Mouse (Mus musculus): ENCODE data around the gene Rpl39l.
"Not testable (repeated sequence)": the region's sequence is repeated elsewhere in the genome, so short reads cannot be mapped to it uniquely, and the experiment has no call there.

Gene Rpl39l

DNA sequence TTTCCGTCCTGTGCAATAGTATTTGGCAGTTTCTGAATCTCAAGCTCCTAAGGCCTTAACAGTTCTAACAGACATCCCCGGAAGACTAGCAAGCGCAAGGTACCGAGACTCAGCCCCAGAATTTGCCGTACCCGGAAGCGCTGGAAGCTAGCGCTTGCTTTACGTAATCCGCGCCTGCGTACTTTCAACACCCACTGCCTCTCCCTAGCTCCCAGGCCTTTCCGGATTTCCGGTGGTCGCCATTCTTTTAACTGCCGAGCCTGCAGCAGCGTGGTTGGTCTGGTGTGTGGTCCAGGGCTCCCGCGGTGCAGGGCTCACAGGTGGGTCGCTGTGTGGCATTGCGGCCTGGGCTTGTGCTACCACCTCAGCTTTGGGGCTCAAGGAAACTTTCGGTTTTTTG, at the start of gene Rpl39l:
Gene Rpl39l, plus strand, starts transcription at position 222 of the 400 bp plus-strand sequence.
- no peak for DNase-seq

DNA sequence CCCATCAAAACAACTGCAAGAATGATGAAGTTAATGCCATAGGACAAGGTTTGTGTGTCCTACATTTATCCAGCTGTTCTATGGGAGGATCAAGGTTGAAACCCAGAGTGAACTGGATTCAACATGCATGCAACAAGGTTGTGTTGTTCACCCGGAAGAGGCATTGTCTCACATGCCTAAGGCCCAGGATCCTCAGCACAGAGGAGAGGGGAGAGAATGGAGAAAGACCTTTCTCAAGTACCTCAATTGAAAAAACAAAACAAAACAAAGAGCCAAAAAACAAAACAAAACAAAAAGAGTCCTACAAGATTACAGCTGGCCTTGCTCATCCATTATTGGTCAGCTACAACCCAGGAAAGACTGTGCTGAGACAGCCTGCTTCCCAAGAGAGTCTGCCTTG, 42.4 kb upstream of the Rpl39l start:
- no peak for DNase-seq

DNA sequence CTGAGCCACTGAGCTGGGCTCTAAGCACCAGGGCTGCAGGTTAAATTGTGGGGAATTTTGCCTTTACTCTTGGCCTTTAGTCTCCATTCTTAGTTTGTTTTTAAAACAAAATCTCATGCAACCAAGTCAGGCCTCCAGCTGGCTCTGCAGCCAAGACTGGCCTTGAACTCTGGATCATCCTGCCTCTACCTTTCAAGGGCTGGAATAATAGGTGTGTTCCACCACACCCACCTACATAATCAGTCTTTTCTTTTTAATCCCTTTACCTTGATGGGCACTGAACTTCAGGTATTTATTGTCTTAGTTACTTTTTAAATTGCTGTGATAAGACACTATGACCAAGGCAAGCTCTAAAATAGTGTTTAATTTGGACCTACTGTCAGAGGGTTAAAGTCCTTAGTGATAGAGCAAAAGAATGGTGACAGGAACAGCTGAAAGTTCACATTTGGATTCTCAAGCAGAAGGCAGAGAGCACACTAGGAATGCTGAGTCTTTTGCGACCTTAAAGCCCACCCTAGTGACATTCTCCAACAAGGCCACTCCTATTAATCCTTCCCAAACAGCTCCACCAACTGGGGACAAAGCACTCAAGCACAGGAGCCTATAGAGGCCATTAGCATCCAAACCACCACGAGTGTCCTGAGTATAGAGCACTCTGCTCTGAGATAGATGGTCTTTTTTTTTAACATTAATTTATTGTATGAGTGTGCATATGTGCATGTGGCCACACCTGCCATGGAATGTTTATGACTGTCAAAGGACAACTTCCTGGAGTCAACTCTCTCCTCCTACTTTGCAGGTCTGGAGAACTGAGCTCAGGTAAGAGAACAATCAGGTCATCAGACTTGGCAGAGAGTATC, 40.7 kb upstream of the Rpl39l start:
- no peak for DNase-seq

DNA sequence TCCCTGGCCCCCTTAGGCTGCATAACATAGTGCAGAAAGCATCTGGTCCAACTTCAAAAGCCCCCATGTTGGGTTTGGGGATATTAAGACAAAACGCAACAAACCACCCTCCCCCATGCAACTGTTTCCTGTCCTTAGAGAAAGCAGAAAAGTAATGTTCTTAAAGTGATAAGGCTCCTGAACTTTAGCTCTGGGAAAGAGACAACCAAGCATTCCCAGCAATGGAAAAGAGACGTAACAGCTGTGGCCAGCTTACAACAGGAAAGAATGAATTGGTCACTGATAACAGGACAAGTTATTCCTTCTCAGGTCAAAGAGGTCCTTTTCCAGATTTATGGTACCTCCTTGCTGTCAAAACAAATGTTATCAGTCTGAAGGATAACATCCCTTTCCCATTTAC, 26.9 kb upstream of the Rpl39l start:
- DNase-seq: no peak

DNA sequence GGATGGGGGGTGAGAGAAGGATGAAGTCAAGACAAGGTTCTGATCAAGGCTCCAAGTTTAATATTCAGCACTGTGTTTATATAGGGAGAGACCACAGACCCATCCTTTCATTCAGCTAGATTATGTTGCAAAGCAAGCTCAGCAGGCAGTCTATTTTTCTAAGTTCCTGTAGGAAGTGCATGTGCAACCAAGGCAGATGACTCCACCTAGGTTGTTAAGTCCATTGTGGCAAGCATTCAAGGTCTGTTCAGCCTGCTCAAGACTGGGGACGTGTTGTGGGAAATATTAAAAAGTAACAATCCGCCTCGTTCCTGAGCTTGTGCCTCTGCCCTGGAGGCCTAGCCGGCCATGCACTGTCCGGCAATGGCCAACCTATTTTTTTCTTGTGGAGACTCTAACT, 22.6 kb upstream of the Rpl39l start:
- no peak for DNase-seq

DNA sequence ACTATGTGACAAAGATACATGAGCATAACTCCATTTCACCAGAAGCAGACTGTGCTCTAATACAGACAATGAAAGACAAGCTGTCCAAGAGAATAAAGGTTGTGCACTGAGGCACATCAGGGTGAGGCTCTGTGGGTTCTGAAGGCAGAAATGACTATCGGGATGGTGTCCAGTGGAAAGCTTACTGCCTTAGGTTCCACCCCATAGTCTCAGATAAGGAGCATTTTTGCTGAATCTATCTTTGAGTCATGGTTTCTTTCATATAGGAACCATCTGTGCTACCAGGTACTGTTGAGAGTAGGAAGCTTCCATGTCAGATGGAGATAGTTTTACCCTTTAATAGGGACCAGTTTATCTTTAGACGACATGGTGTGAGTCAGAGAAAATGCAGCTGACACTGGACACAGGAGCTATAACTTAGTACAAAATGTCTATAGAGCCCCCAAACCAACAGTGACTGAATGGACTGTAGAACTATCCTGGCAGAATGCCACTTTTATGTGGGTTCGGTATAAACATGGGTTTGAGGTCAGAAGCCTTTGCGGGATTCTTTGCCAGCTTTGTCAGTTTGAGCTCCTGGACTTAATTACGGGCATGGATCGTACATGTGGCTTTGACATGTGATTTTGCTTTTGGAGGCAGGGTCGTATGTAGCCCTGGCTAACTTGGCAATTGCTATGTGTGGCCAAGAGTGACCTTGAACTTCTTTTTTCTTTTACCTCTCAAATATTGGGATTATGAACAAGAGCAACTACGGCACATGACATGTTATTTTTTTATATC, 712 bp upstream of the Rpl39l start:
- no peak for DNase-seq

DNA sequence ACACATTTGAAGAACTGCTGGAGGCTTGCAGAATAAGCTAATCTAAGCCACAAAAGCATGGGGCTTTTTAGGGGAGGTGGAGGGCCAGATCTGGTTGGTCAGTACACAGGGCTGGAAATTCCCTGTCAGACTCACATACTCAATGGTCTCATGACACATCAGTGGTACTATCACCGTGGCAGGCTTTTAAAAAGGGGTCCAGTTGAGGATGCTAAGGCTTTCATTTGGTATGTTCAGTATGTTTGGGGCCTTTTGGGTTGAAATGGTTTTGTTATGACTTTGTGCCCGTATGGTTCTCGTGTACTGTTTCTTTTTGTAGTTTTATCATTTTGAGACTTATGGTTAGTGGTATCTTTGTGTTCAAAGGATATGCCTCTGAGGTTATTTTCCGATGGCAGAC, 1.2 kb downstream of the Rpl39l start:
- DNase-seq: no peak

DNA sequence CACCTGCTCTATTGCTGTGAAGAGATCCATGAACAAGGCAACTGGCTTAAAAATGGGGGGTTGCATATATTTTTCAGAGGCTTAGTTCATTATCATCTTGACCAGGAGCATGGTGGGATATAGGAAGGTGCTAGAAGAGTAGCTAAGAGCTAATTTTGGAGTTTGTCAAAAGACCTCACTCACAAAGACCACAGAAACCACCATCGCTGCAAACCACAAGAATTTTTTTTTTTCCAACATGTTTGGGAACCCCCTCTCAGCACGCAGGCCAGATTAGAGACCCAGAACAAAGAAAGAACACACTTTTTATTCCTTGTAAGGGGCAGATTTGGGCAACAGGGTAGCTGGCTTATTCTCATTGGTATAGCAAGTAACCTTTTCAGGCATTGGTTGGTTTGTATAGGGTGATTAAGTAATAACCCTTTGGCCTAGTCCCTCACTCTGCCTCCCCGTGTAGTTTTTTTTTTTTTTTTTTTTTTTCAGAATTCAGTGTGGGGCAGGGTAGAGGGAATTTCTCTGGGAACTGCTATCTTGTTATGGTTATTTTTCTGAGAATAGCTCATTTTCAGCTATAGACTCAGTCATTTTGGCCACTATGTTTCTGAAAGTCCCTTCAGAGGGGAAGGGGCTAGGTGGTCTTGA, 2.3 kb downstream of the Rpl39l start:
- DNase-seq: no peak

DNA sequence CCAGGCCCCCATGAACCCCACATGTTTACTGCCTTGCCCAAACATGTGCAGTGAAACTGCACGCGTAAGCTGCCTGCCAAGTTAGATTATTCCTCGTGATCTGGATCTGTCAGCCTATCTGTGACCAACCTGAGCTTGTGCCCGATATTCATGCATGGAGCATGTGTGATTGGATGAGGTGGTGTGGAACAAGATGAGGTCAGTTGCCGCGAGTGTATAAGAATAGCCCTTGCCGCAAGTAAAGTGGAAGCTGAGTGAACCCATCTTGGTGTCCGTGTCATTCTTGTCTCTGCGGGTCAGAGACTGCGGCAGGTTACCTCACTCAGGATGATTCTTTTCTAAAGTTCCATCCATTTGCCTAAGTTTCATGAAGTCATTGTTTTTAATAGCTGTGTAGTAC, 17.4 kb downstream of the Rpl39l start:
- not testable (repeated sequence) for DNase-seq

DNA sequence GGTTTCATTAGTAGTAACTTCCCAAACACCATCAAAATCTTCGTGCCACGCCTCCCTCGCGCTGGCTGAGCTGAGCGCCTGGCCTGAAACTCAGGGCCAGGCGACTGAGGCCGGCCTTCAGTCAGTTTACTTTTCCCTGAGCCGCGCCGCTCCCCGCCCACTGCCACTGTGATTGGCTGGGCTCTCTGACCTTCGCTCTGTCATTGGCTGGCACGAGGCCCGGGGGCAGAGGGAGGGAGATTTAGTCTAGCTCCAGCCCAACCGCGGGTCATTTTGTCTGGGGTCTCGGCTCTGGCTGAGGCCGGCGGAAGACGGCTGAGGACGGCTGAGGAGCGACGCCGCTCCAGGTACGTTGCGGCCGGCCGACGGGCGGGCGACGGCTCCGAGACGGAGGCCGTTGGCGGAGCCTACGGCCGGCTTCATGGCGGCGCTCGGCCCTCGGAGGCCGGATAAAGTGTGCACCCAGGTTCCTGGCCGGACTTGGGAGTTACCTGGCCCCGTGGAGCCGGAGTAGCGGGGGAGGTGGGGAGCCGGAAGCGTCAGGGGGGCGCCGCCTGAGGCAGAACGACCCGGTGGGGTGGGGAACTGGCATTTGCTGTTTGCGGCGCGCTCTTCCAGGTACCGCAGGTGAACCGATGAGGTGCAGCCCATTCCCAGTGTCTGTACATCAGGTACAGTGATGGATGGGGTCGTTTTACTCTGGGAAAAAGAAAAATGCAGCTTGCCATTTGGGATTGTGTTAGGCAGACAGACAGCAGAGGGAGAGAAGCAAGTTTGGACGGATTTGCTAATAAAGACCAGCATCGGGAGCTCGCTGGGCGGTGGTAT, 22.9 kb downstream of the Rpl39l start, which contains the start of gene Atf7ip2:
Gene Atf7ip2, plus strand, starts transcription at position 34 of the 828 bp plus-strand sequence.
- peak; percentile 48 for DNase-seq

DNA sequence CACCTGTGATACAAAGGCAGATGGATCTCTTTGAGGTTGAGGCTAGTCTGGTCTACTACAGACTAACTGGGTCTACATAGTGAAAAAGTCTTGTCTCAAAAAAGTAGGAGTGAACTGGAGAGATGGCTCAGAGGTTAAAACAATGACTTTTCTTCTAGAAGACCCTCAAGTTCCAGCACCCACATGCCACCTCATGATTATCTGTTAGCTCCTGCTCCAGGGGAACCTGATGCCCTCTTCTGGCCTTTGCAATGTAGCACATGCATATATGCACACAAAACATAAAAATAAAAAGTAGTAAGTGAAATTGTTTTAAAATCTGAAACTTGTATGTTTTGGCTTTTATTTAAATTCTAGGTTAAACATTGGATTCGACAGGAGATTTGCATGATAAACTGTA, 38.8 kb downstream of the Rpl39l start:
- no peak for DNase-seq

DNA sequence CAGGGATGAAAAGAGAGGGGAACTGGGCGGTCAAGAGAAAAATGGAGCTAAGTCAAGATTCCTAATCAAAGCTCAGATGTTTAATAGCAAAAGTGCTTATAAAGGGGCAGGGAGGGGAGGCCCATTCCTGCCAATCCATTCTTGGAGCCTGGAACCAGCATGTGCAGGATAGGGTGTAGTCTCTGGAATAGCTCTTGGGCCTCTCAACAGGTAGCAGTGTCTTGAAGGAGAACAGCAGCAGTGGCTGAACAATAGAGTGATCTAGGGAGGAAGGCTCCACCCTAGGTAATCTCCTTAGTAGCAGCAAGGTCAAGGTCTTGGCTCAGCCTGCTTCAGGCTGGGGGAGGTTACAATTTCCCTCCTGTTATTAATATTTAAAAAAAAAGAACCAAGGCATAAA, 46.3 kb downstream of the Rpl39l start:
- not testable (repeated sequence) for DNase-seq

DNA sequence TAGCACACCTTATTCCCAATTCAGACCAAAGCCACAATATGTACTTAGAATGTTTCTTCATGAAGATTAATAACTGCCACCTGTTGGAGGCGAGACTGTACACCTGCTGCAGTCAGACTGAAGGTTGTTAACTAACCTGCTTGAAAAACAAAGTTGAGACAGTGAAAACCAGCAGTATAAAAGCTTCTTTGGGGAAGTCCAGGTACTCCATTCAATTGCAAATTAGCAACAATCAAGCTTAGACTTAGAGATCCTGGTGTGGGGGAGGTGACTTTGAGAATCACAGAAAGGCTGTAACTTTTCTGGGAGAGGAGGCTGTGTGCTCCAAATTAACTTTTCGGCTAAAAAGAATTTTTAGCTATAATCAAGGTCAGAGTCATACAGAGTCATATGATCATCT, 47.0 kb downstream of the Rpl39l start:
- not testable (repeated sequence) for DNase-seq

All from cerebellum, adult 11 months (tissue).